Mouse (Mus musculus) layer of hippocampus, postnatal 10 days (tissue): ENCODE measurements at regions not wholly inside any gene's neighbourhood (a gene's known extent, or its start where the extent isn't known, plus 50 kb on each side); places are given as distances from the start of the nearest gene placed in this dataset.

Experiments used
- DNase-seq, 2 experiments: peaks; one replicate each; pipeline ENCODE4 v3.0.0; 2021; ENCODE audit warnings: low spot score in 2 of 2

DNA sequence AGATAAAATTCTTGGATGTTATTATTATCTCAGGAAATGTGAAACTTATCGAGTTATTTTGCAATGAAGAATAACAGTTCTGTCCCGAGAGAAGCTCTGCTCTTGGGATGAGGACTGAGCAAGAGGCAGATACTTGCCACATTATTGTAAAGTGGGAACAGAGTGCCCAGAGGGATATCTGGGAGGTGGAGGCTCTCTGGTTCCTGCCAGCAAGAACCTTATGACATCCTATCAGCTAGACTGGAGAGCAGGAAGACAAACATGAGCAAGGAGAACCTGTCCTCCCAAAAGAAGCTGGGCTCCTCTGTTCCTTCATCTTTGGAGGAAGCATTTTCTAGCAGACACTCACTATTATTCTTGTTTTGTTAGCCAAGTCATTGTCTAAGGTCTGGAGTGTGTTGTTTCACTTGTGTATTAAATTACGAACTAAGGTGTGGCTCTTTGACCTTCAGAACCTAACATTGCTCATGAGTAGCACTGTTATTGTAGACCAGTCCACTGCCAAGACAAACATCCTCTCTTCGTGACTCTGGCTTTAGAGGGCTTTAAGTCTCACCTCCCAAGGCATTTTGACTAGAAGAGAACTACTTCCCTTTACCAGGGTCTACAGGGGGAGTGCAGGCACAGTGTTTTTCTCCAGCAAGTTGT lies 69.6 kb upstream of the Palmd start:
- DNase-seq = no peak
